Mouse (Mus musculus) C2C12 (cell line): Measurements from ENCODE around the gene Ate1.
"Not testable (repeated sequence)": the region's sequence is repeated elsewhere in the genome, so short reads cannot be mapped to it uniquely, and the experiment has no call there.

Experiments used
- CTCF ChIP-seq: IDR thresholded peaks from one replicate; pipeline ENCODE4 v1.5.1; 2011; ENCODE audit not compliant: control insufficient read depth, insufficient read depth, insufficient read length
- MAX ChIP-seq: IDR thresholded peaks from one replicate; pipeline ENCODE4 v1.6.1; 2011; ENCODE audit warnings: mild to moderate bottlenecking, control low read depth
- USF1 ChIP-seq: IDR thresholded peaks from one replicate; pipeline ENCODE4 v1.6.1; 2011; ENCODE audit warnings: low read depth, mild to moderate bottlenecking, control low read depth, moderate library complexity

GRCm38 (mm10) chr7:130390060-130390459, 130.1 kb downstream of the Ate1 start:
- not testable (repeated sequence) for TF ChIP-seq CTCF, MAX, USF1
